Mouse (Mus musculus): ENCODE data around the gene Exog. TPM values are rescaled to one million over a fixed set of nuclear protein-coding genes. Genes with fewer than 3 reads are reported as not detected.

Gene Exog
- total and polyA plus RNA-seq, 3 experiments = 2.8 to 15.0 (median 5.9) TPM

DNA sequence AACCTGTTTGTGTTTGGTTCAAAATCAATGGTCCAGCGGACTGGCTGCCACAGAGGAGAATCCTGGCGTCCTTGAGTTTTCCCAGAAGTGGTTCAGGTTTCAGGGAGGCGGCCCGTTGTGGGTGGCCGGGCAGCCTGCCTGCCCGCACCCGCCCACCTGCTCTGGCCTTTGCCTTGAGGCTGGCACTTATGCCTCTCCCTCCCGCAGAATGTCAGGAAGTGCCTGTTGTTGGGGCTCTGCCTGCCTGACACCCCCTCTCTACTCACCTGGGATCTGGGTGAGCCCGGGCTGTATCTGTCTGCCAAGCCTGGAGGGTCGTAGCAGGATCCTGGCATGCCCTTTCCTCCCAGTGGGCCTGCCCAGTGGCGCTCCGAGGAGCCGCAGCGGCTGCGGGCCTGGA, 36.9 kb upstream of the Exog start:
- TF ChIP-seq POLR2AphosphoS5 (IDR thresholded peaks at IDR 0.05; ENCODE audit: insufficient replicate concordance, low read depth, low read length) = no peak
- TF ChIP-seq CTCF (IDR thresholded peaks at IDR 0.05; ENCODE audit: low read depth, low read length) = no peak
- TF ChIP-seq GATA2 (IDR thresholded peaks at IDR 0.05; ENCODE audit: borderline replicate concordance, low read depth, low read length) = no peak
- no peak for TF ChIP-seq GATA1 (IDR thresholded peaks at IDR 0.05; ENCODE audit: borderline replicate concordance, low read length)
- no peak for TF ChIP-seq TAL1 (conservative IDR thresholded peaks at IDR 0.05; ENCODE audit: low read depth, low read length)
- peaks cover 13% of the 10 kb centered on the region for H3K4me1 ChIP-seq (ENCODE audit: insufficient read depth, low read depth, low read length)
- peaks cover 14% of the 10 kb centered on the region for H3K27me3 ChIP-seq (ENCODE audit: insufficient read depth, low read length)
- H3K4me3 ChIP-seq (ENCODE audit: low read depth, low read length) = no peak overlapping the region
- DNase-seq (ENCODE audit: low spot score) (no peak), ATAC-seq (ENCODE audit: extremely low read depth, insufficient number of reproducible peaks, low FRiP score, poor library complexity, severe bottlenecking) (no peak)
- no peaks in the 10 kb centered on the region for H3K36me3 ChIP-seq (replicated peaks)
- peaks cover 4% of the 10 kb centered on the region for H3K9me3 ChIP-seq (replicated peaks)

DNA sequence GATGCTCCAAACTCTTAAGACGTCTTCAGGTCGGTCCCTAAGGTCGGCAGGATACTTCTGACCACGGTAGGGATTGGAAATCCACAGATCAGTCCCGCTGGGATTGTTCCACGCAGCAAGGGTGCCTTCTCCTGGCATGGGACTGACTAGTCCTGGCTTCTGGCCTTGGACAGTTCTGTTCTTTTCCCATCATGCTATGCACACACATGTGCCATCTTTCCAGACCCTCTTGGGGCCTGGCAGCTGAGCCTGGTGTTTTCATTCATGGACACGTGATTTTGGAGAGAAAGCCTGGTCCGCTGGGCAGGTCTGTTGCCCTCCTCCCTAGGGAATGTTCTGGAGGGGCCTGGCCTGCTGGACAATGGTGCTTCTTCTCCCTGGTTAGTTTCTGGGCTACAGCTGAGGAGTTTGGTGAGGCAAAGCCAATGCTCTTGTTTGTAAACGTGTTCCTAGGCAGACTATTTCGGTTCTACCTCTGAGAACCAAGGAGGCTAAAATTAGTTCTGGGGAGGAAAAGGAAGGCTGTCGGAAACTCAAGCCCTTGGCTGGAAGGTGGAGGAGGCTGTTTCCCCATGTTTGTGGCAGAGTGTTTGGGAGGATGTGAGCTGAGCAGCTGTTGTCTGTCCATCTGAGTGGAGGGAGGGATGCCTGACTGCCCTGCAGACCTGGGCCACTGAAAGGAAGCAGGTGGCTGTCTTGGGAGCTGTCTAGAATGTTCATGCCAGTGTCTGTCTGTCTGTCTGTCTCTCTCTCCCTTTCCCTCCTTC, 35.7 kb upstream of the Exog start:
- Histone ChIP-seq H3K4me1 (ENCODE audit: insufficient read depth, low read depth, low read length) (peaks cover 1% of the 10 kb centered on the region; the same call in 1 of the 2 replicates), H3K36me3 (replicated peaks) (no peaks in the 10 kb centered on the region), H3K4me3 (ENCODE audit: low read depth, low read length) (no peak overlapping the region), H3K27me3 (ENCODE audit: insufficient read depth, low read length) (peaks cover 2% of the 10 kb centered on the region; the same call in 1 of the 2 replicates), H3K9me3 (replicated peaks) (peaks cover 6% of the 10 kb centered on the region)
- TF ChIP-seq GATA2 (IDR thresholded peaks at IDR 0.05; ENCODE audit: borderline replicate concordance, low read depth, low read length) = no peak
- TF ChIP-seq POLR2AphosphoS5 (IDR thresholded peaks at IDR 0.05; ENCODE audit: insufficient replicate concordance, low read depth, low read length) = no peak
- TF ChIP-seq TAL1 (conservative IDR thresholded peaks at IDR 0.05; ENCODE audit: low read depth, low read length) = no peak
- TF ChIP-seq GATA1 (IDR thresholded peaks at IDR 0.05; ENCODE audit: borderline replicate concordance, low read length) = no peak
- no peak for TF ChIP-seq CTCF (IDR thresholded peaks at IDR 0.05; ENCODE audit: low read depth, low read length)
- DNase-seq (ENCODE audit: low spot score) = no peak
- no peak for ATAC-seq (ENCODE audit: extremely low read depth, insufficient number of reproducible peaks, low FRiP score, poor library complexity, severe bottlenecking)

DNA sequence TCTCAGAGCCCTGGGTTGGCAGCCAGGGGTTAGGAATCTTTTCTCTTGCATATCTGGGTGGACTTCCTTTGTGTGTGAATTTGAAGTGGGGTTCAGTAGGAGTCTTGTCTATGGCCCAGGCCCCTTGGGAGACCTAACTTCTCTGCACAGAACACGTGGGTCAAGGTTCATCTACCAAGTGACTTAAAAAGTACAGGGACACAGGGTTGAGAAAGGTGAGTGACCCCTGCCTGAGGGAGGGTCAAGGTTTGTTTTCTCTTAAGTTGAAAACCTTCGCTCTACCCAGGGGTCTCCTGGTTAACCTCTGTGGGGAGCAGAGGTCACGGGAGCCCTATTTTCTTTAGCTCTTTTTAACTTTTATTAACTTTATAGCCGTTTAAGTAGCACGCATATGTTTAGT, 34.9 kb upstream of the Exog start:
- no peak for DNase-seq (ENCODE audit: low spot score)
- TF ChIP-seq GATA1 (IDR thresholded peaks at IDR 0.05; ENCODE audit: borderline replicate concordance, low read length) (no peak), CTCF (IDR thresholded peaks at IDR 0.05; ENCODE audit: low read depth, low read length) (no peak), TAL1 (conservative IDR thresholded peaks at IDR 0.05; ENCODE audit: low read depth, low read length) (no peak), GATA2 (IDR thresholded peaks at IDR 0.05; ENCODE audit: borderline replicate concordance, low read depth, low read length) (no peak), POLR2AphosphoS5 (IDR thresholded peaks at IDR 0.05; ENCODE audit: insufficient replicate concordance, low read depth, low read length) (no peak)
- H3K27me3 ChIP-seq (ENCODE audit: insufficient read depth, low read length) = no peaks in the 10 kb centered on the region; the same call in 1 of the 2 replicates

DNA sequence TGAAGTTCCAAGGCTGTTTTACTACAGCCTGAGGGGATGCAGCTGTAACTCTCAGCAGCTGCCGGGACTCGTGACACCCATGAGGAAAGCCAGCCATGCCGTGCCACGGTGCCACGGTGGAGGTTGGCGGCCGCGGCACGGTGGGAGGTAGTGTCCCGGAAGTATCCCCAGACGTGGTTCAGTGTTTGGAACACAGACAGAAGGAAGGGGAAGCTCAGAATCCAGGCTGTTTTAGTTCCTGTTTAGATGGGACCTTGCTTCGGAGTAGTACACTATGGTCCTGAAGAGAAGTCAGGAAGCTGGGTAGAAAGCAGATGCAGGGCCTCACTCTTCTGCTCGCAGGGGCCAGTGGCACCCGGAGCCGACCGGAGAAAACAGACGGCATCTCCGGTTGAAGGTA, 26.7 kb upstream of the Exog start:
- Histone ChIP-seq H3K4me1 (ENCODE audit: insufficient read depth, low read depth, low read length) (no peaks in the 10 kb centered on the region), H3K9me3 (replicated peaks) (peaks cover 3% of the 10 kb centered on the region), H3K36me3 (replicated peaks) (no peaks in the 10 kb centered on the region), H3K4me3 (ENCODE audit: low read depth, low read length) (no peak overlapping the region), H3K27me3 (ENCODE audit: insufficient read depth, low read length) (peaks cover 4% of the 10 kb centered on the region; the same call in 1 of the 2 replicates)
- DNase-seq (ENCODE audit: low spot score) = no peak
- no peak for ATAC-seq (ENCODE audit: extremely low read depth, insufficient number of reproducible peaks, low FRiP score, poor library complexity, severe bottlenecking)
- TF ChIP-seq GATA2 (IDR thresholded peaks at IDR 0.05; ENCODE audit: borderline replicate concordance, low read depth, low read length) (no peak), POLR2AphosphoS5 (IDR thresholded peaks at IDR 0.05; ENCODE audit: insufficient replicate concordance, low read depth, low read length) (no peak)

More for the DNA sequence above, 34.9 kb upstream of the Exog start:
- no peak for ATAC-seq (ENCODE audit: extremely low read depth, insufficient number of reproducible peaks, low FRiP score, poor library complexity, severe bottlenecking)
- Histone ChIP-seq H3K4me1 (ENCODE audit: insufficient read depth, low read depth, low read length) (no peaks in the 10 kb centered on the region), H3K4me3 (ENCODE audit: low read depth, low read length) (no peak overlapping the region), H3K36me3 (replicated peaks) (no peaks in the 10 kb centered on the region), H3K9me3 (replicated peaks) (peaks cover 6% of the 10 kb centered on the region)

DNA sequence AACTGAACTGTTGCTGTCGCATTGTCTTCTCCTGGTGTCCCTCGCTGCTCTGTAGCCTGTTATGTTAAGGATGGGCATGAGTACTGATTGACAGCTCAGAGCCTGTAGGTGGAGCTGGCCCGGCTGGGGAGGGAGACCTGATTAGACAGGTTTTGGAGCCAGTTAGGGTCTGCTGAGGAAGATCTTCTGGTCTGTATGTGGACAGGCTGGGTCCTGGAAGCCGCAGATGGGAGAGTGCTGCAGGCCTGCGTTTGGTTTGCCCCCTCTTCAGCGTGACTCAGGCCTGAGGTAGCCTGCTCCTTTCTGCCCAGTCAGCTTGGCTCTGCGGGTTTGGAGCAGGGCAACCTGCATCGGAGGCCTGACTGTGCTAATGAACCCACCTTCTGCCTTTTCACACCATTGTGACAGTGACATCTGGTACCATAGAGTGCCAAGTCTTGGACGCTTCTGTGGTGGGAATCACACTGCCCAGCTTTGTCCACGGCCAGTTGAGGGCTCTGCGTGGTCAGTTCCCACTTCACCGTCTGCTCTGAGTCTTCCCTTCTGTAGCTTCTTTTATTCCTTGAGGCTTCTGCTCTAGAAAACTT, 24.8 kb upstream of the Exog start:
- ATAC-seq (ENCODE audit: extremely low read depth, insufficient number of reproducible peaks, low FRiP score, poor library complexity, severe bottlenecking) = no peak
- Histone ChIP-seq H3K27me3 (ENCODE audit: insufficient read depth, low read length) (peaks cover 4% of the 10 kb centered on the region; the same call in 1 of the 2 replicates), H3K9me3 (replicated peaks) (no peaks in the 10 kb centered on the region), H3K4me3 (ENCODE audit: low read depth, low read length) (no peak overlapping the region), H3K36me3 (replicated peaks) (no peaks in the 10 kb centered on the region), H3K4me1 (ENCODE audit: insufficient read depth, low read depth, low read length) (no peaks in the 10 kb centered on the region)
- DNase-seq (ENCODE audit: low spot score) = no peak
- no peak for TF ChIP-seq POLR2AphosphoS5 (IDR thresholded peaks at IDR 0.05; ENCODE audit: insufficient replicate concordance, low read depth, low read length)
- TF ChIP-seq TAL1 (conservative IDR thresholded peaks at IDR 0.05; ENCODE audit: low read depth, low read length) = no peak
- TF ChIP-seq CTCF (IDR thresholded peaks at IDR 0.05; ENCODE audit: low read depth, low read length) = no peak
- TF ChIP-seq GATA2 (IDR thresholded peaks at IDR 0.05; ENCODE audit: borderline replicate concordance, low read depth, low read length) = no peak
- TF ChIP-seq GATA1 (IDR thresholded peaks at IDR 0.05; ENCODE audit: borderline replicate concordance, low read length) = no peak

DNA sequence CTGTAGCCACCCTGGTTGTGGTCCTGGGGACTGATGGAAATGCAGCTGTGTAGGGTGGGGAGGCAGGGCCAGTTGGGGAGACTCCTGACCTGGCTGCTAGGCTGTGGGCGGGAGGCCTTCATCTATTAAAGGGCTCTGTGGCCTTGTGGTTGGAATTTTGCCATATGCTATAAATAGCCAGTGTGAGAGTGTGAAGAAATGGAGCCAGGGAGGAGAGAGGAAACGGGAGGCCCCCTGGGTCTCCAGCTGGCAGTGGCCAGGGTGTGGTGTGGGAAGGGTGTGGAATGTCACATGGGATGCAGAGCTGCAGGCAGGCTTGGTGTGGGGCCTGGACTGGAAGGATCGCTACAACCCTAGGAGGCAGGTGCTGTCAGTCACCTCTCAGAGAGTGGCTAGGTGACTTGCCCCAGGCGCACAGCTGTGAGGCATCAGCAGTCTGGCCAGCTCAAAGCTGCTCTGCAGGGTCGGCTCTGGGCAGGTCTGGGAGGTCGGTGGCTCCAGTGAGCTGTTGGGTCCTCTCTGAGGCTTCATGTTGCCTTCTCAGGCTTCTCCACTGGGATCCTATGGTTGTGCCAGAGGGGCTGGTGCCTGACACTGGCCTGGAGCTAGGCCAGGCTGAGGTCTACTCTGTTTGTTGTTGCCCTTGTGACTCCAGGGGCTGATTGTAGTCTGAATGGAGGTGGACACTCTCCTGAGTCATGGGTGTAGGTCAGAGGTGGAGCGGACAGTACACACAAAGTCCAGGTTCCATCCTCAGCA, 19.3 kb upstream of the Exog start:
- no peaks in the 10 kb centered on the region for H3K9me3 ChIP-seq (replicated peaks)
- peaks cover 6% of the 10 kb centered on the region; the same call in 1 of the 2 replicates for H3K4me1 ChIP-seq (ENCODE audit: insufficient read depth, low read depth, low read length)
- H3K4me3 ChIP-seq (ENCODE audit: low read depth, low read length) = no peak overlapping the region
- DNase-seq (ENCODE audit: low spot score) (no peak), ATAC-seq (ENCODE audit: extremely low read depth, insufficient number of reproducible peaks, low FRiP score, poor library complexity, severe bottlenecking) (no peak)
- H3K36me3 ChIP-seq (replicated peaks) = peaks cover 22% of the 10 kb centered on the region
- H3K27me3 ChIP-seq (ENCODE audit: insufficient read depth, low read length) = no peaks in the 10 kb centered on the region
- TF ChIP-seq POLR2AphosphoS5 (IDR thresholded peaks at IDR 0.05; ENCODE audit: insufficient replicate concordance, low read depth, low read length) = no peak
- TF ChIP-seq TAL1 (conservative IDR thresholded peaks at IDR 0.05; ENCODE audit: low read depth, low read length) = no peak
- no peak for TF ChIP-seq GATA2 (IDR thresholded peaks at IDR 0.05; ENCODE audit: borderline replicate concordance, low read depth, low read length)
- no peak for TF ChIP-seq GATA1 (IDR thresholded peaks at IDR 0.05; ENCODE audit: borderline replicate concordance, low read length)
- TF ChIP-seq CTCF (IDR thresholded peaks at IDR 0.05; ENCODE audit: low read depth, low read length) = no peak

Measured in G1E (cell line).